Mouse (Mus musculus) limb, embryonic 11.5 days (tissue): ENCODE data around the gene Znrd1. TPM values are rescaled to one million over a fixed set of nuclear protein-coding genes. Genes with fewer than 3 reads are reported as not detected.

ENCODE experiments used
- ATAC-seq: fragments of 200-750 bp; cut with Nextera tagmentation; 2 replicates; pipeline ENCODE4 v1.8.0; 2017; ENCODE audit warnings: low read depth; ENCODE audit not compliant: insufficient number of reproducible peaks, low FRiP score, low TSS enrichment
- DNase-seq: peaks from one replicate; pipeline ENCODE4 v3.0.0-alpha.2; 2015; ENCODE audit warnings: low spot score
- H3K27ac ChIP-seq: fragments of 300-500 bp; sonication (generic); replicated peaks from 2 replicates; pipeline ENCODE4 v1.5.1; 2014; ENCODE audit warnings: low read depth, mild to moderate bottlenecking, low read length
- H3K27me3 ChIP-seq: fragments of 300-500 bp; sonication (generic); 2 replicates; pipeline ENCODE4 v1.6.1; 2014; ENCODE audit warnings: mild to moderate bottlenecking, low read length, mixed read lengths; ENCODE audit not compliant: control insufficient read depth, insufficient read depth
- H3K36me3 ChIP-seq: fragments of 300-500 bp; sonication (generic); 2 replicates; pipeline ENCODE4 v1.6.1; 2014; ENCODE audit warnings: mild to moderate bottlenecking, low read length, moderate library complexity, mixed read lengths; ENCODE audit not compliant: control insufficient read depth, insufficient read depth
- H3K4me1 ChIP-seq: fragments of 300-500 bp; sonication (generic); 2 replicates; pipeline ENCODE4 v1.6.1; 2014; ENCODE audit warnings: low read length, mixed read lengths; ENCODE audit not compliant: control insufficient read depth, insufficient read depth
- H3K4me2 ChIP-seq: fragments of 300-500 bp; sonication (generic); 2 replicates; pipeline ENCODE4 v1.6.1; 2014; ENCODE audit warnings: low read depth, mild to moderate bottlenecking, moderate library complexity; ENCODE audit not compliant: severe bottlenecking
- H3K4me3 ChIP-seq: fragments of 300-500 bp; sonication (generic); 2 replicates; pipeline ENCODE4 v1.5.1; 2014; ENCODE audit warnings: low read depth, low read length
- H3K9ac ChIP-seq: fragments of 300-500 bp; sonication (generic); 2 replicates; pipeline ENCODE4 v1.6.1; 2014; ENCODE audit warnings: mild to moderate bottlenecking, low read length
- H3K9me3 ChIP-seq: fragments of 300-500 bp; sonication (generic); 2 replicates; pipeline ENCODE4 v1.6.1; 2016; ENCODE audit warnings: low read length; ENCODE audit not compliant: control insufficient read depth
- WGBS: fragments of 180-500 bp; shearing (Covaris S2); extraction: QIAGEN DNeasy Blood & Tissue Kit; methylation state at CpG from one replicate; pipeline ENCODE4 v1.1.7; 2014; 5-methylcytosine and 5-hydroxymethylcytosine counted together
- polyA plus RNA-seq: library from polyadenylated mRNA; unstranded; fragments of >200 nt; fragmentation: Nextera tagmentation; extraction: Ambion mirVana; gene quantifications from 2 replicates; pipeline ENCODE4 v1.2.1, GENCODE M21; 2014

The Znrd1 gene
- polyA plus RNA-seq, 1 experiment from 2014 or later, result 119 TPM

DNA sequence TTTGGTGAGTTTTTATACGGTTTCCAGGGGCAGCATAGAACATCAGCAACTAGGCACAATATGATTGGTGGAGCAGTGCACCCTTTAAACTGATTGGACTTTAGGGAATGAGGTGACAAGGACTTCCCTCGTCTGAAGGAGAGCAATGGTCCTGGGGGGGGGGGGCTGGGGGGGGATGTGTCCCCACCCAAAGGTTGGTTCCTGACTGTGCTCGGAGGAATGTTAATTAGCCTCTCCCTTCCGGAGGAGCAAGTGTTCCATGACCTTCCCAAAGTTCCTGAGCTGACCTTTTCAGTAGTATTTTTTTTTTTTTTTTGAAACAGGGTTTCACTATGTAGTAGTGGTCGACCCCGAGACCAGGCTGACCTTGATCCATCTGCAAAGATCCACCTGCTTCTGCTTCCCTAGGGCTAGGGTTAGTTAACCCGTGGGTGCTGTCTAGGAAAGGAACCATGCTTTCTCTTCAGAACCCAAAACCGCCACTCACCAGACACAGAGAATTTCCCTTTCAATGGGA lies 15.0 kb upstream of the Znrd1 start:
- no peaks in the 10 kb centered on the region for H3K4me1 ChIP-seq
- WGBS, result 74% methylated on average over 8 of the region's 8 CpGs
- H3K27ac ChIP-seq, result no peak overlapping the region
- no peaks in the 10 kb centered on the region for H3K36me3 ChIP-seq
- no peak overlapping the region for H3K4me2 ChIP-seq
- DNase-seq (no peak), ATAC-seq (no peak)
- no peaks in the 10 kb centered on the region for H3K9me3 ChIP-seq
- H3K4me3 ChIP-seq, result no peak overlapping the region
- no peaks in the 10 kb centered on the region for H3K27me3 ChIP-seq
- no peak overlapping the region for H3K9ac ChIP-seq

DNA sequence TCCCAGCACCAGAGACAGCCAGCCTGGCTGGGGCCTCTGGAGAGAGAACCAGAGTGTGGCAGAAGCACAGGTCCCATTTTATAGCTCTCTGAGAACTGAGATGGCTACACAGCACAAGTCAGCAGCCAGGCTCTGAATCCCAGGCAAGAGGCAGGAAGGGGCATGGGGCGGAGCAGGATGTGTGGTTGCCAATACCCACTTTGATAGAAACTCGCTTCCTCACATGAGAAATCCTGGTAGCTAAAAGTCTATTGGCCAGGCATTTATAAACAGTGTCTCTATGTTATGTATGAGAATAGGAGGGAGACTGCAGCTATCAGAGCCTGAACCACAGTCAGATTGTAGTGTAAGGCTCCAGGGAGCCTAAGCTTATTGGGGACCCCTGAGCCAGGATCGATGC lies 14.4 kb upstream of the Znrd1 start:
- no peaks in the 10 kb centered on the region for H3K9me3 ChIP-seq
- H3K4me1 ChIP-seq, result no peaks in the 10 kb centered on the region
- no peak for ATAC-seq
- no peak overlapping the region for H3K4me3 ChIP-seq
- DNase-seq, result no peak
- H3K27me3 ChIP-seq, result no peaks in the 10 kb centered on the region
- H3K4me2 ChIP-seq, result no peak overlapping the region
- no peak overlapping the region for H3K9ac ChIP-seq
- WGBS, result 83% methylated on average over 3 of the region's 3 CpGs
- no peaks in the 10 kb centered on the region for H3K36me3 ChIP-seq
- H3K27ac ChIP-seq, result no peak overlapping the region

DNA sequence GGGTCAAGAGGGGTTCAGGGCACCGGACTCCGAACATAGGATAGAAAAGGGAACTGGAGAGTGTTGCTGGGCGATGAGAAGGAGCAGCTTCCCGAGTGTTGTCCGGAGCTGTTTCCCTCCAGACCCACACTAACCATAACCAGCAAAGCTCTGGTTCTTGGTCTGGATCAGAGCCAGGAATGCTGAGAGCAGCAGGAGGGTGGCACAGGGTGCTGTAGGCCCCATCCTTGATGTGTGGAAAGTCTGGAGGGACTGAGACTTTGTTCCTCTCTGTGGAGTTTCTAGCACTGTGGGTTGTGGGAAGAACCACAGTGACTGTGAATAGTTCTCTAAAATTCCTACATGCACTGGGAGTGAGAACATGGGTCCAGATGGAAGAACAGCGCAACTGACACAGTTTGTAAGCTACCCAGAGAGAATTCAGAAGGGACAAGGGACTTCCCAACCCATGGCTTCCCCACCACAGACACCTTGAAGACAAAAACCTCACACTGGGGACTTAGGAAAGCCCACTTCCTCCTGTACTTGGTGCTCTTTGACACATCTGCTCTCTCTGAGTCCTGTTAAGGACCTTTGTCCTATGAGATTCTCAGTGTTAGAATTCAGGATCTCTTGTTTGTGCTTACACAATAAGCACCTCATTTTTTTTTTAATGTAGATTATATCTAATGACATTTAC lies 13.0 kb upstream of the Znrd1 start:
- Histone ChIP-seq H3K27me3 (no peaks in the 10 kb centered on the region), H3K4me3 (no peak overlapping the region), H3K36me3 (no peaks in the 10 kb centered on the region), H3K27ac (no peak overlapping the region), H3K9ac (no peak overlapping the region), H3K9me3 (no peaks in the 10 kb centered on the region), H3K4me2 (no peak overlapping the region), H3K4me1 (no peaks in the 10 kb centered on the region)
- DNase-seq (no peak), ATAC-seq (no peak)
- 90% methylated on average over 6 of the region's 6 CpGs for WGBS

GRCm38 (mm10) chr17:36970316-36970890 lies 12.0 kb upstream of the Znrd1 start:
- Histone ChIP-seq H3K27ac (no peak overlapping the region), H3K27me3 (no peaks in the 10 kb centered on the region), H3K4me1 (no peaks in the 10 kb centered on the region), H3K9ac (no peak overlapping the region), H3K9me3 (no peaks in the 10 kb centered on the region), H3K4me2 (no peak overlapping the region), H3K4me3 (no peak overlapping the region), H3K36me3 (no peaks in the 10 kb centered on the region)
- no peak for ATAC-seq
- WGBS, result 85% methylated on average over 14 of the region's 14 CpGs
- DNase-seq, result no peak

DNA sequence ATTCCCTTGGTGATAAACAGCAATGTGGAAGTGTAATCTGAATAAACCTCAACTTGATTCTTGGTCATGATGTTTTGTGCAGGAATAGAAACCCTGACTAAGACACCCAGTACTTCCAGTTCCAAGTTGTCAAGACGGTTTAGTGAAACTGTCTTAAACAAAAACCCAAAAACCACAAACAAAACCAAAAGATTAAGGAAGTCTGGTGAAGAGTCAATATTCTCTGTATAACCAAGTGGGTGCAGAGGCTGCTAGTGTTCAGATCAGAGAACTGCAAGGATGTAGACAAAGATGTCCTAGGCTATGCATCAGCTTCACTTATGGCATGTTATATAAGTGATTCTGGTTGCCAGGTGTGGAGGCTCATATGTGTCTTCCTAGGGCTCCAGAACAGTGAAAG lies 8.5 kb upstream of the Znrd1 start:
- no peaks in the 10 kb centered on the region for H3K9me3 ChIP-seq
- H3K4me2 ChIP-seq, result no peak overlapping the region
- WGBS, result 95% methylated on average over 1 of the region's 1 CpGs
- H3K9ac ChIP-seq, result no peak overlapping the region
- no peak overlapping the region for H3K27ac ChIP-seq
- no peaks in the 10 kb centered on the region for H3K36me3 ChIP-seq
- ATAC-seq (no peak), DNase-seq (no peak)
- no peaks in the 10 kb centered on the region for H3K27me3 ChIP-seq
- no peak overlapping the region for H3K4me3 ChIP-seq
- no peaks in the 10 kb centered on the region for H3K4me1 ChIP-seq

DNA sequence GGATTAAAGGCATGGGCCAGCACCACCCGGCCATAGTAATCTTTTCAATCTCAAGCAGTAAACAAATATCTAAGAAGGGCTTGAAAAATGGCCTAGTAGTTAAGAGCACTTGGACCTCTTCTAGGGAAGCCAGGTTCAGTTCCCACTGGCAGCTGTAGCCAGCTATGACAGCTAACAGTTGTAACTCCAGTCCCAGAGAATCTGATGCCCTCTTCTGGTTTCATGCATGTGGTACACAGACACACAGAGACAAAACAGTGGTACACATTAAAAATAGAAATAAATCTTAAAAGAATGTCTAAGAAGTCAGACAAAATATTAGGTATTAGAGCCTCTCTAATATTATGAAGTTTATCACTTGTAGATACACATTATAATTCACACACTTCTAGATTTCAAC lies 2.8 kb upstream of the Znrd1 start:
- Histone ChIP-seq H3K27ac (no peak overlapping the region), H3K27me3 (no peaks in the 10 kb centered on the region), H3K4me1 (peaks cover 6% of the 10 kb centered on the region; the same call in 1 of the 2 replicates), H3K4me3 (no peak overlapping the region), H3K9me3 (no peaks in the 10 kb centered on the region), H3K4me2 (no peak overlapping the region), H3K36me3 (no peaks in the 10 kb centered on the region), H3K9ac (no peak overlapping the region)
- WGBS, result 72% methylated on average over 1 of the region's 1 CpGs
- no peak for DNase-seq
- ATAC-seq, result no peak

GRCm38 (mm10) chr17:36958884-36959283 lies 525 bp upstream of the Znrd1 start:
- WGBS, result 10% methylated on average over 12 of the region's 12 CpGs
- Histone ChIP-seq H3K9me3 (no peaks in the 10 kb centered on the region), H3K27ac (0 out of 2 replicates have a peak overlapping the region, but pooled peaks have one; percentile 30), H3K27me3 (no peaks in the 10 kb centered on the region), H3K4me1 (peaks cover 6% of the 10 kb centered on the region; the same call in 1 of the 2 replicates), H3K4me2 (peak overlapping the region; percentile 75), H3K4me3 (peak overlapping the region; percentile 48), H3K9ac (peak overlapping the region; percentile 78), H3K36me3 (no peaks in the 10 kb centered on the region)
- no peak for ATAC-seq
- DNase-seq, result no peak

- 75% methylated on average over 1 of the region's 1 CpGs for WGBS
- Histone ChIP-seq H3K27me3 (no peaks in the 10 kb centered on the region), H3K27ac (no peak overlapping the region), H3K4me2 (no peak overlapping the region), H3K9me3 (no peaks in the 10 kb centered on the region), H3K9ac (no peak overlapping the region), H3K4me3 (no peak overlapping the region), H3K36me3 (no peaks in the 10 kb centered on the region), H3K4me1 (peaks cover 6% of the 10 kb centered on the region; the same call in 1 of the 2 replicates)
- no peak for DNase-seq
- ATAC-seq, result no peak
These were observed 5.3 kb downstream of the Znrd1 start for GRCm38 (mm10) chr17:36953062-36953461.
